Mouse (Mus musculus): ENCODE data around the gene 4930578G10Rik. TPM values are rescaled to one million over a fixed set of nuclear protein-coding genes. Genes with fewer than 3 reads are reported as not detected.

4930578G10Rik gene
- polyA plus RNA-seq, 1 experiment from 2014 or later, result not detected

DNA sequence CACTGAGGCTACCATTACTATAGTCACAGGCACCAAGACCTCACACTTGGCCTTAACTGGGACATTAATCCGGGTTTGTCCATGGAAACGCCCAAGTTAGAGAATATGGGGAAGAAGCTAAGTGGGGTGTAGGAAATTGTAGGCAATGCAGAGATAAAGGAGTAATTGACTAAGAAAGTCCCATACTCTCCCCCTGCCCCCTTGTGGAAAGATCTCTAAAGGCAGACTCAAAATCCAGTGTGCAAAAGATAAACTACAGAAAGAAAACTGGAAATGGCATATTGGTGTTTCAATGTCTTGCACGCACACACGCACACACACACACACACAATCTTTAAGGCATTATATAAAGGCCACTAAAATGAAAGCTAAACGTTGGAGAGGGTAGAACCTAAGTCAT is 135.4 kb downstream of the 4930578G10Rik start:
- H3K27ac ChIP-seq (ENCODE audit: low read depth, low read length), result no peak overlapping the region
- no peak overlapping the region for H3K4me3 ChIP-seq (ENCODE audit: low read depth, low read length)
- no peaks in the 10 kb centered on the region for H3K4me1 ChIP-seq (ENCODE audit: control insufficient read depth, insufficient read depth, low read length)
- no peaks in the 10 kb centered on the region for H3K36me3 ChIP-seq (ENCODE audit: control insufficient read depth, insufficient read depth, low read length)
- no peak overlapping the region for H3K4me2 ChIP-seq
- ATAC-seq (replicated peaks; ENCODE audit: insufficient number of reproducible peaks, low FRiP score, low TSS enrichment), result no peak
- 66% methylated on average over 5 of the region's 5 CpGs for WGBS (ENCODE audit: insufficient replicate concordance)
- H3K9ac ChIP-seq (ENCODE audit: low read depth, low read length), result no peak overlapping the region
- H3K27me3 ChIP-seq (ENCODE audit: control insufficient read depth, insufficient read depth, low read length), result no peaks in the 10 kb centered on the region
- no peaks in the 10 kb centered on the region for H3K9me3 ChIP-seq (replicated peaks; ENCODE audit: control insufficient read depth, low read length)

DNA sequence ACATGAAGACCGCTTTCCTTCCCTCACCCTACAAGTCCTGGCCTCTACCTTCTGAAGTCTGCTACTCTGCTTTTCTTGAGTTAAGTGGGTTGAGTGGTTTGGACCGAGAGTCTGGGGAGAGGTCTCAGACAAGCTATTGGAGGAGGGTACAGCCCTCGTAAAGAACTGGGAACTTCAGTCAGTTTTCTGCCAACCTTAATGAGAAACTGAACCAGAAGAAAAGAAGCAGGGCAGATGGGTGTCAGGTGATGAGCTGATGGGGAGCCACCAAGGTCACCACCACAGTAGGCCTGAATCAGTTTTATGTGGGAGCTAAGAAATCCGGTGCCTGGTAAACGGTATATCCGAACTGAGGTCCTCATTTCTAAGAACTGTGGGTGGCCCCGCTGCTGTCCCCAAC is 136.8 kb downstream of the 4930578G10Rik start:
- Histone ChIP-seq H3K9ac (ENCODE audit: low read depth, low read length) (no peak overlapping the region), H3K4me3 (ENCODE audit: low read depth, low read length) (no peak overlapping the region), H3K4me1 (ENCODE audit: control insufficient read depth, insufficient read depth, low read length) (no peaks in the 10 kb centered on the region), H3K4me2 (no peak overlapping the region), H3K36me3 (ENCODE audit: control insufficient read depth, insufficient read depth, low read length) (no peaks in the 10 kb centered on the region), H3K9me3 (replicated peaks; ENCODE audit: control insufficient read depth, low read length) (no peaks in the 10 kb centered on the region), H3K27ac (ENCODE audit: low read depth, low read length) (no peak overlapping the region), H3K27me3 (ENCODE audit: control insufficient read depth, insufficient read depth, low read length) (no peaks in the 10 kb centered on the region)
- WGBS (ENCODE audit: insufficient replicate concordance), result 87% methylated on average over 7 of the region's 7 CpGs
- no peak for ATAC-seq (replicated peaks; ENCODE audit: insufficient number of reproducible peaks, low FRiP score, low TSS enrichment)

DNA sequence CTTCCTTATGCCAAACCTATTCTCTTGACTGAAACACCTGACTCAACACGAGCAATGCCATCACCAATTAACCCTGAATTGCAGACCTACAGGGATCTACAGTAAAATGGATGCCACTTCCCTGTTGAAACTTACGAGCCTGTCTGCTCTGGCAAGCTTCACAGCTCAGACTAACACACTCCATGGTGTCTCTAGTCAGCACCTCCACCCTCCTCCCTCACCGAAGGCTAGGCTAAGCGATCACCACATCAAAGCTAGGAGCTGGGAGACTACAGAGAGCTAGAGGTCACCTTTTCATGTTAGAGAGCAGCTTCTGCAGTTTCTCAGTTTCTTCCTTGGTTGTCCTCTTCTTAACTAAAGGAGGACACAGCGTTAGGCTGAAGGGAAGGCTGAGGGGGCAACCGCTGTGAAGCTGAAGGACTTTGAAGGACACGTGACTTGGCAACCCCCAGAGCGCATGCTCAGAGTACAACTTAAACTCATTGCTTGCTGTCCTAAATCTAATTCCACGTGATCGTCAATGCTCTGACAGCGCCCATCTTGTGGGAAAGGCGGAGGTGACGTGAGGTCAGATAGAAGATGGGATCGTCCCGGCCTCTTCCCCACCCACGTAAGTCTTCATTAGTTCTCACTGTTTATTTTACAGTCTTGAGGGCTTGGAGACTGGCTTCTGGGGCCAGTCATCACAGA is 137.5 kb downstream of the 4930578G10Rik start:
- H3K4me1 ChIP-seq (ENCODE audit: control insufficient read depth, insufficient read depth, low read length), result no peaks in the 10 kb centered on the region
- H3K9ac ChIP-seq (ENCODE audit: low read depth, low read length), result no peak overlapping the region
- H3K36me3 ChIP-seq (ENCODE audit: control insufficient read depth, insufficient read depth, low read length), result no peaks in the 10 kb centered on the region
- no peaks in the 10 kb centered on the region for H3K9me3 ChIP-seq (replicated peaks; ENCODE audit: control insufficient read depth, low read length)
- H3K4me2 ChIP-seq, result no peak overlapping the region
- ATAC-seq (replicated peaks; ENCODE audit: insufficient number of reproducible peaks, low FRiP score, low TSS enrichment), result no peak
- no peak overlapping the region for H3K4me3 ChIP-seq (ENCODE audit: low read depth, low read length)
- WGBS (ENCODE audit: insufficient replicate concordance), result 72% methylated on average over 16 of the region's 16 CpGs
- H3K27me3 ChIP-seq (ENCODE audit: control insufficient read depth, insufficient read depth, low read length), result no peaks in the 10 kb centered on the region
- no peak overlapping the region for H3K27ac ChIP-seq (ENCODE audit: low read depth, low read length)

DNA sequence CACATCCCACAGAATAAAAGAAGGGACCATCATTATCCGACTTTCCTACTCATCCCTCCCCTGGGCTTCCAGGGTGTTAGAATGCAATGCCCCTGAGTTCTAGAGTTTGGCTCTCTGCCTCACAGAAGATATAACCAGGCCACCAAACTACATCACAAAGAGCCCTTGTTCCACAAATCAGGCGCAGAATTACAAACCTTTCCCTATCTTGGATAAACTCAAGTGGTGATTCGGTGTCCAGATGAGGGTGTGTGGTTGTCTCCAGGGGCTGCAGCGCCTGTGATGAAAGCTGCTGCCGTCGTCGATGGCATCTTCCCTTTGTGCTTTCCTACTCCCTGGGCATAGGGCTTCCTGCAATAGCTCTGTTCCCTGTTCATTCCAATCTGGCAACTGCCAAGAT is 138.8 kb downstream of the 4930578G10Rik start, which contains the start of gene Fam205c:
Gene Fam205c, minus strand, starts transcription at position 101 of the 400 bp plus-strand sequence.
- no peak within 1 kb of the TSS for H3K9ac ChIP-seq (ENCODE audit: low read depth, low read length)
- no peaks in the 10 kb centered on the region for H3K4me1 ChIP-seq (ENCODE audit: control insufficient read depth, insufficient read depth, low read length)
- H3K27ac ChIP-seq (ENCODE audit: low read depth, low read length), result no peak within 1 kb of the TSS
- no peak within 1 kb of the TSS for H3K4me2 ChIP-seq
- WGBS (ENCODE audit: insufficient replicate concordance), result 74% methylated on average over 7 of the region's 7 CpGs
- ATAC-seq (replicated peaks; ENCODE audit: insufficient number of reproducible peaks, low FRiP score, low TSS enrichment), result no peak
- H3K9me3 ChIP-seq (replicated peaks; ENCODE audit: control insufficient read depth, low read length), result no peaks in the 10 kb centered on the region
- H3K27me3 ChIP-seq (ENCODE audit: control insufficient read depth, insufficient read depth, low read length), result no peaks in the 10 kb centered on the region
- no peaks in the 10 kb centered on the region for H3K36me3 ChIP-seq (ENCODE audit: control insufficient read depth, insufficient read depth, low read length)
- H3K4me3 ChIP-seq (ENCODE audit: low read depth, low read length), result no peak within 1 kb of the TSS

DNA sequence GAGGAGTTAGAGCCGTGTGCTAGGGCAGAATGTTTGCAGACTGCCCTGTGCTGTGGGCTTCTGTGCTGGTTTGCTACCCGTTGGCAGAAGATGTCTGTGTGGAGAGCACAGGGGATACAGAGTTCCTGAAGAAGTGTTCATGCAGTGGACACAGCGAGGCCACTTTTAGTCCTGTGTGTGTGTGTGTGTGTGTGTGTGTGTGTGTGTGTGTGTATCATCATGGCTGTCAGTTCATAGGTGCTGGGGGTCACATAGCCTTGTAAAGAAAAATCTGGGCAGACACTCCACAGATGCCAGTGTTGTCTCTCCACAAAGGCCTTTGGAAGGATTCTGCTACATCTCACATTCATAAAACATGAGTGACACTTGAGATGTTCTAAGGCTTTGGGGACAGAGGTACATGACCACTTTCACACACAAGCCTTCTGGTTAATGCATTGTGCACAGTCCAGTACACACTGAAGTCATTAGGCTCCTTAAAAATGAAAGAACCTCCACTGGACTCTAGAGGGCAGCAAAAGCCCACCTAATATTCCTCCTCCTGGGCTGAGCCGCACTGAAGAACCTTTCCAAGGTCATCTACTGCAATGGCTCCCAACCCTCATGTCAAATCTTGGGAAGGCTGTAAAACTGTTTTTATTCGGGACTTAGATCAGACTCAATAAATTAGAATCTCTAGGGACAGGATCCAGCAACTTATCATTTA is 141.4 kb downstream of the 4930578G10Rik start:
- 32% methylated on average over 5 of the region's 5 CpGs for WGBS (ENCODE audit: insufficient replicate concordance)
- Histone ChIP-seq H3K36me3 (ENCODE audit: control insufficient read depth, insufficient read depth, low read length) (no peaks in the 10 kb centered on the region), H3K27me3 (ENCODE audit: control insufficient read depth, insufficient read depth, low read length) (no peaks in the 10 kb centered on the region), H3K4me2 (no peak overlapping the region), H3K4me3 (ENCODE audit: low read depth, low read length) (no peak overlapping the region), H3K27ac (ENCODE audit: low read depth, low read length) (no peak overlapping the region), H3K9ac (ENCODE audit: low read depth, low read length) (no peak overlapping the region), H3K4me1 (ENCODE audit: control insufficient read depth, insufficient read depth, low read length) (peaks cover 3% of the 10 kb centered on the region; the same call in 1 of the 2 replicates), H3K9me3 (replicated peaks; ENCODE audit: control insufficient read depth, low read length) (no peaks in the 10 kb centered on the region)
- peak; percentile 76 for ATAC-seq (replicated peaks; ENCODE audit: insufficient number of reproducible peaks, low FRiP score, low TSS enrichment)

DNA sequence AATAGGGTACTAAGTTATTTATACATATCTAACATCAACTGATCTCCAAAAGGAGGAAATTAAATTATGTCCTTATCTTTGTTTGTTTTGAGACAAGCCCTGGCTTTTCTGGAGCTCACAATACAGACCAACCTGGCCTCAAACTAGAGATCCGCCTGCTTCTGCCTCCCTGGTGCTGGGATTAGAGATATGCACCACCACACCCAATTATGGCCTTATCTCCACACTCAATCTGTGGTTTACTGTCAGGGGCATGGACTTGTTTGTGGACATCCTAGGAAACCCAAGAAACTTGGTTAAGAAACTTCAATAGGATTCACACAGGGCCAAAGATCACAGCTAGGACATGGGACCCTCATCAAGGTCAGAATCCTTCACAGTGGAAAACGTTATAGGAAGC is 142.3 kb downstream of the 4930578G10Rik start:
- 75% methylated on average over 2 of the region's 2 CpGs for WGBS (ENCODE audit: insufficient replicate concordance)
- Histone ChIP-seq H3K36me3 (ENCODE audit: control insufficient read depth, insufficient read depth, low read length) (no peaks in the 10 kb centered on the region), H3K27ac (ENCODE audit: low read depth, low read length) (no peak overlapping the region), H3K9me3 (replicated peaks; ENCODE audit: control insufficient read depth, low read length) (no peaks in the 10 kb centered on the region), H3K4me1 (ENCODE audit: control insufficient read depth, insufficient read depth, low read length) (peaks cover 3% of the 10 kb centered on the region; the same call in 1 of the 2 replicates), H3K9ac (ENCODE audit: low read depth, low read length) (no peak overlapping the region), H3K4me3 (ENCODE audit: low read depth, low read length) (no peak overlapping the region), H3K27me3 (ENCODE audit: control insufficient read depth, insufficient read depth, low read length) (no peaks in the 10 kb centered on the region), H3K4me2 (no peak overlapping the region)
- no peak for ATAC-seq (replicated peaks; ENCODE audit: insufficient number of reproducible peaks, low FRiP score, low TSS enrichment)

DNA sequence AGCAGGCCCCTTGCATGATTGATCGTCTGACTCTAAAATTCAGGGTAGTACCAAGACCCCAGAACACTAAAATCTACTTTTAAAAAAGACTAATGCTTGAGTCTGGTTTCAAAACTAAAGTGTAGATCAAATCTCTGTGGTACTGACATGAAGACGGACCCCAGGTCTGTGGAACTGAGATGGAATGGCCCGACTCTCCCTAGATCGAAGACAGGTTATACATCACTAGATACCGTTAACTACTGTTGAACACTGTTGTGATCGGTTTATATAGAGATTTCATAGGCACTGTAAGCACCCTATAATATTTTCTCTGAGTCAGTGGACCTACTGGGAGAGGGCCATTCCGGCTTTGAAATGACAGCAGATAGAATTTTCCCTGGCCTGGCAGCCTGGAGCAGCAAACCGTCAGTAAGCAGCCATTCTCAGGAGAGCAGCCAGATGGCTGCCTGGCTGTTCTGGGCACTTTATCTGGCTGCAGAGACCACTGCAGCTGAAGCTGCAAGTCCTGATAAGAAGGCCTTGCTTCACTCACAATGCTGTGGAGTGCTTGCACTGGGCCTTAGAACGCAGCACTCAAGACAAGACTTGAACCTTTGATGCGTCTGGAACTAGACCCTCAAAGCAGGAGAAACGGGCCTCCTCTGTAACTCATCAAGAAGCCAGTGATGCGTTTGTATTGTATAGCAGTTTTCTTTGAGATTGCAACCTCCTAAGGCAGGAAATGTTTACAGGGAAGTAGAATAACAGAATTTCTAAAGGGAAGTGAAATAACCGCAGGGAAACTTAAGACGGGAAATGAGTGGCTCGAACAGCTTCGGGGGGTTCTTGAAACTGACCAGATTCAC is 144.7 kb downstream of the 4930578G10Rik start:
- no peaks in the 10 kb centered on the region for H3K9me3 ChIP-seq (replicated peaks; ENCODE audit: control insufficient read depth, low read length)
- WGBS (ENCODE audit: insufficient replicate concordance), result 51% methylated on average over 16 of the region's 16 CpGs
- no peaks in the 10 kb centered on the region for H3K27me3 ChIP-seq (ENCODE audit: control insufficient read depth, insufficient read depth, low read length)
- peaks cover 3% of the 10 kb centered on the region; the same call in 1 of the 2 replicates for H3K4me1 ChIP-seq (ENCODE audit: control insufficient read depth, insufficient read depth, low read length)
- no peak overlapping the region for H3K4me3 ChIP-seq (ENCODE audit: low read depth, low read length)
- peak overlapping the region; percentile 54 for H3K9ac ChIP-seq (ENCODE audit: low read depth, low read length)
- no peaks in the 10 kb centered on the region for H3K36me3 ChIP-seq (ENCODE audit: control insufficient read depth, insufficient read depth, low read length)
- H3K27ac ChIP-seq (ENCODE audit: low read depth, low read length), result peak overlapping the region; percentile 57
- peak; percentile 90 for ATAC-seq (replicated peaks; ENCODE audit: insufficient number of reproducible peaks, low FRiP score, low TSS enrichment)
- H3K4me2 ChIP-seq, result peak overlapping the region; percentile 14; the same call in 1 of the 2 replicates

- WGBS (ENCODE audit: insufficient replicate concordance), result 38% methylated on average over 1 of the region's 1 CpGs
- Histone ChIP-seq H3K4me1 (ENCODE audit: control insufficient read depth, insufficient read depth, low read length) (peaks cover 3% of the 10 kb centered on the region; the same call in 1 of the 2 replicates), H3K4me3 (ENCODE audit: low read depth, low read length) (no peak overlapping the region; the same call in 1 of the 2 replicates), H3K27me3 (ENCODE audit: control insufficient read depth, insufficient read depth, low read length) (no peaks in the 10 kb centered on the region), H3K36me3 (ENCODE audit: control insufficient read depth, insufficient read depth, low read length) (no peaks in the 10 kb centered on the region), H3K9ac (ENCODE audit: low read depth, low read length) (peak overlapping the region; percentile 54), H3K27ac (ENCODE audit: low read depth, low read length) (peak overlapping the region; percentile 57; the same call in 1 of the 2 replicates), H3K9me3 (replicated peaks; ENCODE audit: control insufficient read depth, low read length) (no peaks in the 10 kb centered on the region), H3K4me2 (peak overlapping the region; percentile 14; the same call in 1 of the 2 replicates)
- ATAC-seq (replicated peaks; ENCODE audit: insufficient number of reproducible peaks, low FRiP score, low TSS enrichment), result 0 out of 2 replicates have a peak, but pooled peaks have one; percentile 45
These were observed 145.3 kb downstream of the 4930578G10Rik start for GRCm38 (mm10) chr4:42880677-42880948.
